Mouse (Mus musculus) lung, adult 2 months (tissue): ENCODE results near the gene Cyp4a31. TPM values are rescaled to one million over a fixed set of nuclear protein-coding genes. Genes with fewer than 3 reads are reported as not detected.
"Not testable (repeated sequence)": the region's sequence is repeated elsewhere in the genome, so short reads cannot be mapped to it uniquely, and the experiment has no call there.

Source experiments
- DNase-seq: peaks from one replicate; pipeline ENCODE4 v3.0.0; 2022
- H3K4me1 ChIP-seq: fragments of 200-500 bp; 2 replicates; pipeline ENCODE4 v1.6.1; 2011; ENCODE audit warnings: low read length; ENCODE audit not compliant: control insufficient read depth, insufficient read depth
- H3K4me3 ChIP-seq: fragments of 200-500 bp; replicated peaks from 2 replicates; pipeline ENCODE3; 2011; ENCODE audit warnings: low read depth, mild to moderate bottlenecking, control low read depth, low read length; ENCODE audit errors: extremely low read depth
- CTCF ChIP-seq: fragments of 200-500 bp; IDR thresholded peaks from 2 replicates; pipeline ENCODE4 v1.5.1; 2011; ENCODE audit warnings: mild to moderate bottlenecking, low read length, control low read depth; ENCODE audit not compliant: insufficient read depth
- POLR2A ChIP-seq: fragments of 200-500 bp; IDR thresholded peaks from 2 replicates; pipeline ENCODE4 v1.6.1; 2011; ENCODE audit warnings: low read depth, mild to moderate bottlenecking, control low read depth, low read length, borderline replicate concordance; ENCODE audit errors: extremely low read depth
- WGBS: fragments of 180-500 bp; shearing (Covaris S2); methylation state at CpG from one replicate; pipeline ENCODE4 v1.1.7; 2018; 5-methylcytosine and 5-hydroxymethylcytosine counted together
- polyA plus RNA-seq: library from polyadenylated mRNA; depleted of rRNA; stranded (reverse); fragments of >200 nt; gene quantifications from 2 replicates; pipeline ENCODE4 v1.2.3, GENCODE M21; 2012; rRNA removed

Gene Cyp4a31
- not detected in 2 replicates for polyA plus RNA-seq

GRCm38 (mm10) chr4:115563401-115563800, at the start of gene Cyp4a31:
TSS of gene Cyp4a31 (plus strand) at chr4:115563649.
- no peak for TF ChIP-seq POLR2A
- no peak for TF ChIP-seq CTCF
- no peaks in the 10 kb centered on the region for H3K4me1 ChIP-seq

GRCm38 (mm10) chr4:115513964-115514363, 49.5 kb upstream of the Cyp4a31 start:
- H3K4me1 ChIP-seq, H3K4me3 ChIP-seq, DNase-seq: not testable (repeated sequence)

More at GRCm38 (mm10) chr4:115563401-115563800, at the start of gene Cyp4a31:
- WGBS = 85% methylated on average over 3 of the region's 3 CpGs
- DNase-seq = no peak
- H3K4me3 ChIP-seq = no peak within 1 kb of the TSS

- not testable (repeated sequence) for H3K4me3 ChIP-seq, H3K4me1 ChIP-seq, DNase-seq
- WGBS = 84% methylated on average over 5 of the region's 5 CpGs
Observed at GRCm38 (mm10) chr4:115518000-115518399, 45.4 kb upstream of the Cyp4a31 start, which contains the start of gene Cyp4a10. TSS of gene Cyp4a10 (plus strand) at chr4:115518264.

- no peak overlapping the region for H3K4me3 ChIP-seq
- 48% methylated on average over 4 of the region's 4 CpGs for WGBS
- H3K4me1 ChIP-seq = no peaks in the 10 kb centered on the region
- no peak for TF ChIP-seq POLR2A
- TF ChIP-seq CTCF = no peak
- no peak for DNase-seq
Observed at GRCm38 (mm10) chr4:115519444-115519843, 44.0 kb upstream of the Cyp4a31 start.

- no peak overlapping the region for H3K4me3 ChIP-seq
- TF ChIP-seq POLR2A (no peak), CTCF (no peak)
- no peaks in the 10 kb centered on the region for H3K4me1 ChIP-seq
- WGBS = 76% methylated on average over 2 of the region's 2 CpGs
- DNase-seq = no peak
Observed at GRCm38 (mm10) chr4:115521766-115522165, 41.7 kb upstream of the Cyp4a31 start.

GRCm38 (mm10) chr4:115545101-115545500, 18.3 kb upstream of the Cyp4a31 start:
- TF ChIP-seq POLR2A (no peak), CTCF (no peak)
- Histone ChIP-seq H3K4me1 (no peaks in the 10 kb centered on the region), H3K4me3 (no peak overlapping the region)
- no peak for DNase-seq
- WGBS = 53% methylated on average over 1 of the region's 1 CpGs

- no peaks in the 10 kb centered on the region for H3K4me1 ChIP-seq
- 32% methylated on average over 2 of the region's 2 CpGs for WGBS
- DNase-seq = no peak
- no peak for TF ChIP-seq CTCF
- TF ChIP-seq POLR2A = no peak
- no peak overlapping the region for H3K4me3 ChIP-seq
Observed at GRCm38 (mm10) chr4:115546141-115546828, 17.2 kb upstream of the Cyp4a31 start.

- Histone ChIP-seq H3K4me1 (no peaks in the 10 kb centered on the region), H3K4me3 (no peak overlapping the region)
- 83% methylated on average over 3 of the region's 3 CpGs for WGBS
- no peak for TF ChIP-seq CTCF
- TF ChIP-seq POLR2A = no peak
- DNase-seq = no peak
Observed at GRCm38 (mm10) chr4:115552726-115553125, 10.7 kb upstream of the Cyp4a31 start.

- WGBS = 72% methylated on average over 2 of the region's 2 CpGs
- no peak overlapping the region for H3K4me3 ChIP-seq
- H3K4me1 ChIP-seq = no peaks in the 10 kb centered on the region
- no peak for DNase-seq
- TF ChIP-seq POLR2A = no peak
- no peak for TF ChIP-seq CTCF
Observed at GRCm38 (mm10) chr4:115555513-115555912, 7.9 kb upstream of the Cyp4a31 start.

- H3K4me1 ChIP-seq = no peaks in the 10 kb centered on the region
- no peak for DNase-seq
- 59% methylated on average over 4 of the region's 4 CpGs for WGBS
- no peak for TF ChIP-seq POLR2A
- TF ChIP-seq CTCF = no peak
- H3K4me3 ChIP-seq = no peak overlapping the region
Observed at GRCm38 (mm10) chr4:115557861-115558561, 5.4 kb upstream of the Cyp4a31 start.

- WGBS = 73% methylated on average over 5 of the region's 5 CpGs
- H3K4me1 ChIP-seq, DNase-seq, H3K4me3 ChIP-seq: not testable (repeated sequence)
Observed at GRCm38 (mm10) chr4:115561236-115561635, 2.2 kb upstream of the Cyp4a31 start.

- WGBS = 48% methylated on average over 6 of the region's 6 CpGs
- not testable (repeated sequence) for H3K4me1 ChIP-seq, DNase-seq, H3K4me3 ChIP-seq
Observed at GRCm38 (mm10) chr4:115564469-115565225, 1.2 kb downstream of the Cyp4a31 start.
